11 mouse cellular contexts compared by ENCODE assay signal in genomic region chr5:29477474-29478207, GRCm38 (mm10). TPM values are rescaled to one million over a fixed set of nuclear protein-coding genes. Genes with fewer than 3 reads are reported as not detected.
DNase-seq lines count a peak whose midpoint lies in the region; ATAC-seq and TF ChIP-seq lines count a peak whose summit lies in the region.
"Had no signal": no experiment of that assay in that cellular context is flagged by ENCODE, and none has a peak within 500 bp of the region (broad histone marks: within the 10 kb centered on the region; RNA-seq: fewer than 3 reads in every experiment).

No protein-coding gene starts in this region.

- peak overlapping the region; percentile 6; the same call in 1 of the 2 replicates for H3K9ac ChIP-seq in heart, embryonic 12.5 days
- no peak overlapping the region for H3K9ac ChIP-seq in hindbrain, embryonic 11.5 days (ENCODE audit: low read depth, low read length)
- H3K9ac ChIP-seq in midbrain, embryonic 11.5 days (ENCODE audit: low read length) = no peak overlapping the region

- H3K4me1 ChIP-seq in heart, embryonic 12.5 days (replicated peaks) = peaks cover 27% of the 10 kb centered on the region
- H3K4me1 ChIP-seq in brown adipose tissue, adult 24 weeks (ENCODE audit: control insufficient read depth, insufficient read depth, insufficient read length, low read length) = no peaks in the 10 kb centered on the region
- H3K4me1 ChIP-seq in hindbrain, embryonic 11.5 days (replicated peaks; ENCODE audit: control insufficient read depth, insufficient read depth, low read length) = peaks cover 7% of the 10 kb centered on the region; the same call in 1 of the 2 replicates
- peaks cover 15% of the 10 kb centered on the region for H3K4me1 ChIP-seq in midbrain, embryonic 11.5 days (ENCODE audit: control insufficient read depth, insufficient read depth, low read length)
- H3K4me1 ChIP-seq in thymus, adult 2 months (replicated peaks; ENCODE audit: control insufficient read depth, insufficient read depth, low read length) = no peaks in the 10 kb centered on the region

- no peak overlapping the region for H3K27ac ChIP-seq in heart, embryonic 12.5 days (ENCODE audit: poor library complexity, severe bottlenecking)
- H3K27ac ChIP-seq in brown adipose tissue, adult 24 weeks (replicated peaks; ENCODE audit: low read depth, low read length) = no peak overlapping the region
- H3K27ac ChIP-seq in hindbrain, embryonic 11.5 days (ENCODE audit: low read depth, low read length) = 0 out of 2 replicates have a peak overlapping the region, but pooled peaks have one; percentile 4
- no peak overlapping the region for H3K27ac ChIP-seq in midbrain, embryonic 11.5 days (ENCODE audit: low read depth, low read length)
- H3K27ac ChIP-seq in thymus, adult 2 months (ENCODE audit: control insufficient read depth, insufficient read depth, low read length) = no peak overlapping the region

- no peak for DNase-seq in heart, adult 8-10 months (ENCODE audit: low spot score)
- peak; percentile 46 for DNase-seq in hindbrain, embryonic 11.5 days (ENCODE audit: low spot score)
- peak; percentile 93 for DNase-seq in midbrain, embryonic 11.5 days (ENCODE audit: low spot score, missing footprints)
- no peak for DNase-seq in urinary bladder, postnatal 36 days (ENCODE audit: low spot score in 2 of 2)
- DNase-seq in thymus, adult 2 months = no peak
- no peak for DNase-seq in lung, postnatal 14 days

- H3K9me3 ChIP-seq in heart, embryonic 12.5 days (replicated peaks) = no peaks in the 10 kb centered on the region
- H3K9me3 ChIP-seq in hindbrain, embryonic 11.5 days (ENCODE audit: control insufficient read depth, low read length) = no peaks in the 10 kb centered on the region
- no peaks in the 10 kb centered on the region for H3K9me3 ChIP-seq in midbrain, embryonic 11.5 days (ENCODE audit: control insufficient read depth, low read length)

- TF ChIP-seq CTCF in thymus, adult 2 months (IDR thresholded peaks at IDR 0.05; ENCODE audit: borderline replicate concordance, control insufficient read depth, extremely low read depth, insufficient read depth, low read length, poor library complexity) = no peak

- peaks cover 98% of the 10 kb centered on the region for H3K27me3 ChIP-seq in heart, embryonic 12.5 days (replicated peaks)
- H3K27me3 ChIP-seq in hindbrain, embryonic 11.5 days (ENCODE audit: control insufficient read depth, insufficient read depth, low read length) = peaks cover 99% of the 10 kb centered on the region
- peaks cover 99% of the 10 kb centered on the region for H3K27me3 ChIP-seq in midbrain, embryonic 11.5 days (ENCODE audit: control insufficient read depth, insufficient read depth, low read length)
- H3K27me3 ChIP-seq in thymus, adult 2 months (ENCODE audit: control insufficient read depth, insufficient read depth, low read length) = peaks cover 35% of the 10 kb centered on the region

- WGBS in heart, embryonic 12.5 days = 1% methylated on average over 71 of the region's 73 CpGs
- under 1% methylated on average over 50 of the region's 73 CpGs for WGBS in hindbrain, embryonic 11.5 days
- WGBS in midbrain, embryonic 11.5 days = under 1% methylated on average over 62 of the region's 73 CpGs
- WGBS in thymus, adult 2 months = 4% methylated on average over 70 of the region's 73 CpGs

- no peak for ATAC-seq in heart, embryonic 12.5 days (ENCODE audit: insufficient number of reproducible peaks, low FRiP score)
- ATAC-seq in hindbrain, embryonic 11.5 days (ENCODE audit: low FRiP score) = peak; percentile 20; the same call in 1 of the 2 replicates
- peak; percentile 41; the same call in 1 of the 2 replicates for ATAC-seq in midbrain, embryonic 11.5 days (ENCODE audit: low FRiP score)

- TF ChIP-seq POLR2A in thymus, adult 2 months (IDR thresholded peaks at IDR 0.05; ENCODE audit: control insufficient read depth, extremely low read depth, insufficient read depth, low read length, poor library complexity) = no peak

- peak overlapping the region; percentile 51 for H3K4me3 ChIP-seq in heart, embryonic 12.5 days
- H3K4me3 ChIP-seq in brown adipose tissue, adult 24 weeks (ENCODE audit: insufficient read depth, low read depth, low read length) = peak overlapping the region; percentile 11; the same call in 1 of the 2 replicates
- peak overlapping the region; percentile 13 for H3K4me3 ChIP-seq in hindbrain, embryonic 11.5 days (ENCODE audit: low read depth, low read length)
- peak overlapping the region; percentile 30 for H3K4me3 ChIP-seq in midbrain, embryonic 11.5 days (ENCODE audit: low read depth, low read length)
- H3K4me3 ChIP-seq in thymus, adult 2 months (ENCODE audit: control insufficient read depth, insufficient read depth, low read length) = no peak overlapping the region

- peak overlapping the region; percentile 87 for H3K4me2 ChIP-seq in heart, embryonic 12.5 days
- peak overlapping the region; percentile 25 for H3K4me2 ChIP-seq in hindbrain, embryonic 11.5 days (replicated peaks; ENCODE audit: low read depth, low read length)
- peak overlapping the region; percentile 47 for H3K4me2 ChIP-seq in midbrain, embryonic 11.5 days

- no peaks in the 10 kb centered on the region for H3K36me3 ChIP-seq in heart, embryonic 12.5 days
- H3K36me3 ChIP-seq in hindbrain, embryonic 11.5 days (ENCODE audit: control insufficient read depth, insufficient read depth, low read length) = no peaks in the 10 kb centered on the region
- H3K36me3 ChIP-seq in midbrain, embryonic 11.5 days (ENCODE audit: control insufficient read depth, insufficient read depth, low read length) = no peaks in the 10 kb centered on the region
- H3K36me3 ChIP-seq in thymus, adult 2 months (ENCODE audit: control insufficient read depth, insufficient read depth, low read length) = no peaks in the 10 kb centered on the region

RNA-seq across cellular contexts. Expression of gene Mnx1, which starts 0.6 kb away (rescaled TPM):
- 0.08 TPM in 1 of 2 replicates, not detected in the other for polyA plus RNA-seq in heart, embryonic 12.5 days (2016; fragmentation: Nextera tagmentation; extraction: Ambion mirVana)
- not detected for total RNA-seq in heart, adult 8-10 months (2022)
- not detected in 2 replicates for polyA plus RNA-seq in brown adipose tissue, adult 24 weeks (2012; ENCODE audit: insufficient read depth, insufficient read length, missing spikeins)
- 0.32 and 0.74 TPM in 2 replicates for polyA plus RNA-seq in hindbrain, embryonic 11.5 days (2014; fragmentation: Nextera tagmentation; extraction: Ambion mirVana)
- polyA plus RNA-seq in midbrain, embryonic 11.5 days (2014; fragmentation: Nextera tagmentation; extraction: Ambion mirVana) = not detected in 2 replicates
- polyA plus RNA-seq in thymus, adult 2 months (2012; rRNA removed) = 0.08 TPM in 1 of 2 replicates, not detected in the other
- total RNA-seq: megakaryocyte progenitor cell, adult 5-6 weeks had no signal
- polyA plus RNA-seq: cortical plate, adult 2 months; urinary bladder, adult 2 months had no signal

RNA-seq across cellular contexts. Expression of gene Nom1, which starts 43.2 kb away (rescaled TPM):
- 19.0 and 23.6 TPM in 2 replicates for polyA plus RNA-seq in heart, embryonic 12.5 days (2016; fragmentation: Nextera tagmentation; extraction: Ambion mirVana)
- total RNA-seq in heart, adult 8-10 months (2022) = 10 to 100 TPM; 13.4 to 20.9 (median 16.2) TPM
- polyA plus RNA-seq in brown adipose tissue, adult 24 weeks (2012; ENCODE audit: insufficient read depth, insufficient read length, missing spikeins) = 4.0 and 11.7 TPM in 2 replicates
- polyA plus RNA-seq in hindbrain, embryonic 11.5 days (2014; fragmentation: Nextera tagmentation; extraction: Ambion mirVana) = 18.4 and 22.4 TPM in 2 replicates
- polyA plus RNA-seq in midbrain, embryonic 11.5 days (2014; fragmentation: Nextera tagmentation; extraction: Ambion mirVana) = 26.4 and 32.1 TPM in 2 replicates
- 7.5 and 7.8 TPM in 2 replicates for polyA plus RNA-seq in thymus, adult 2 months (2012; rRNA removed)

Comparison
In these comparisons a context has a peak if more than half of its experiments do, and no peak if none do; other contexts are left out.
1. H3K4me2 ChIP-seq: peak in every context shown above with its lines; median percentile 87 in heart, embryonic 12.5 days; 47 in midbrain, embryonic 11.5 days; 25 in hindbrain, embryonic 11.5 days.
2. DNase-seq: peak in hindbrain, embryonic 11.5 days (single experiment) and midbrain, embryonic 11.5 days (single experiment); none in heart, adult 8-10 months (single experiment), urinary bladder, postnatal 36 days (0 of 2), thymus, adult 2 months (single experiment) and lung, postnatal 14 days (single experiment).